Mouse (Mus musculus) megakaryocyte, embryonic 14.5 days (primary cell): ENCODE results near the gene Hlcs.

Experiments used
- FLI1 ChIP-seq: IDR thresholded peaks from 2 replicates; pipeline ENCODE4 v1.6.1; 2012; ENCODE audit warnings: low read length, inconsistent platforms, mixed read lengths
- GATA1 ChIP-seq: IDR thresholded peaks from 3 replicates; pipeline ENCODE4 v1.6.1; 2012; ENCODE audit warnings: mixed read lengths, low read length, inconsistent platforms, borderline replicate concordance

- TF ChIP-seq GATA1 (no peak), FLI1 (no peak)
These were observed 63.7 kb downstream of the Hlcs start for GRCm38 (mm10) chr16:94249666-94250065.
